Mouse (Mus musculus) kidney, postnatal 25 days (tissue): Measurements from ENCODE around the gene Rnf19b.

Experiments used
- DNase-seq, 2 experiments: peaks; one replicate each; pipeline ENCODE4 v3.0.0; 2021; ENCODE audit warnings: mixed read lengths in 2 of 2

The Rnf19b gene

GRCm38 (mm10) chr4:129034706-129035660, 23.1 kb upstream of the Rnf19b start:
- peak; percentile 79 to 90 for DNase-seq

- DNase-seq = no peak
Measured at GRCm38 (mm10) chr4:129035851-129036445, 22.1 kb upstream of the Rnf19b start.

GRCm38 (mm10) chr4:129047721-129048421, 10.2 kb upstream of the Rnf19b start:
- no peak for DNase-seq

GRCm38 (mm10) chr4:129048501-129049305, 9.4 kb upstream of the Rnf19b start:
- DNase-seq = peak; percentile 41 to 76

DNA sequence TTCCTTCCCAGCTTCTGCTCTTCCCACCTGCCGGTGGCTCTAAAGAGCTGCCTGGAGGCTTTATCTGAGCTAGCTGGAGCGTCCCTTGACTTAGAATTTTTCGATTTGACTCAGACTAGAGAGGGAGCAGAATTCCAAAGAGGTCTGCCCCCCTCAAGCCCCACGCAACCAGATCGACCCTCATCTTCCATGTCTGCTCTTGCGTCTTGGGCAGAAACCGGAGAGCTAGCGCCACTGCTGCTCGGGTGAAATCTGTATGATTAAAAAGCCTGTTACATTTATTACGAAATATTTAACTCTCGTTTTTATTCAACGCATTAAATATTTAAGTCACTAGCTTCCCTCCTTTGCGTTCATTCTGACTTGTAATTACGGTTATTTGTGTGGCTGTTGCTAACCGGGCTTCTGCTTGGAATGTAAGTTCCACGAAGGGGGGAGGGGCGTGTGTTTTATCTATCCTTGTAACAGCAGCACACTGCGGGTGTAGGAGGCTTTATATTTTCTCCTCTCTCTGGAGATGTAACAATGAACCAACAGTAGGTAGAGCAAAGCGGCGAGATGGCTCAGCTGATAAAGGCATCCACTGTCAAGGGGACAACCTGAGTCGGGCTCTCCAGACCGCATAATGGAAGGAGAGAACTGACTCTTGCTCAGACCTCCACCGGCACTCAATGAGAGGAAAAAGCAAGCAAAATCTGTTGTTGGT, 8.6 kb upstream of the Rnf19b start:
- peak in 1 of 2 experiments; percentile 33 for DNase-seq

GRCm38 (mm10) chr4:129050365-129050764, 7.7 kb upstream of the Rnf19b start:
- DNase-seq = no peak

- no peak for DNase-seq
Measured at GRCm38 (mm10) chr4:129050901-129051417, 7.1 kb upstream of the Rnf19b start.

DNA sequence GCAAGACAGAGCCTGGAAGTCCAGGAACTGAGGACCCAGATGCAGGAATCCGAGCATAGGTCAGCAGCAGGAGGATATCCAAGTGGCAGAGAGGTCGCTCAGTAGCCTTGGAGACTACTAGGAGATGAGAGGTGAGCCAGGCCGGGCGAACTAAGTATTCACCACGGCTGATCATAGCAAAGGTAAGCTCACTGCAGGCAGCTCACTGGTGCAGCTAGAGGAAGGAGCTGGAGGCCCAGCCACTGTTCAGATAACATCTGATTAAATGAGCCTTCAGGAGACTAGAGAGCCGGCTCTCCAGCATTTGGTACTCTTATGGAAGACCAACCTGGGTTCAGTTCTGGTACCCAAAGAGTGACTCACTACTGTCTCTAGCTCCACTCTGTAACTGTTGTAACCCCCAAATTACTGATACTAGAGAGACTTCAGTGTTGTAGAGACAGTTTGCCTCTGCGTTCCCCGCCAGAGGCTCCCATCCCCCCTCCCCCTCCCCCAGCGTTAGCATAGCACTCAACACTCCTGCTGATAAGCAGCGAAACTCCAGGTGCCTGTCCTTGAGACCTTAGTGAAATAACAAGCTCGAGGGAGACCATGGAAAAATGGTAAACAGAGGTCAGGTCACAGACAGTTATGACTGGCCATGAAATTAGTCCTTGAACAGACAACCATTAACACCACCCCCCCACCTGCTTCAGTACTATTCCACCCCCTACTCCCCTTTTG, 6.4 kb upstream of the Rnf19b start:
- no peak for DNase-seq

DNA sequence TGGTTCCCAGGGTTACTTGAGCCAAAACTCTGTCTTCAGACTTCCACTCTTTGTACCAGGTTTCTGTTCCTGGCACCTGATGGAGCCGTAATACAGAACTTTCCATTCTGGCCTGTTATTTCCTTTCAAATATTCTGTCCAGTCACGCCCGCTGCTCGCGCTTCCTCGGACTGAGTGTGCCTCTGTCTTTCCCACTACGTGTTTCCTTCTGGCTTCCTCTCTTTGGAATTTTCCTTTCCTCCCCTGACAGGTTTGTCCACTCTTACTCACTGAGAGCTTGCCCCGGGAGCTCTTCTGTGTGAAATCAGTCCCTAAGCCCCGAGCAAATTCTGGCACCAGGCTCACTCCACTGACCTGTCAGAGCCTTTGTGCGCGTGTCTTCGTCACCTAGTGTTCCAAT, 3.3 kb upstream of the Rnf19b start:
- peak; percentile 8 to 39 for DNase-seq

DNA sequence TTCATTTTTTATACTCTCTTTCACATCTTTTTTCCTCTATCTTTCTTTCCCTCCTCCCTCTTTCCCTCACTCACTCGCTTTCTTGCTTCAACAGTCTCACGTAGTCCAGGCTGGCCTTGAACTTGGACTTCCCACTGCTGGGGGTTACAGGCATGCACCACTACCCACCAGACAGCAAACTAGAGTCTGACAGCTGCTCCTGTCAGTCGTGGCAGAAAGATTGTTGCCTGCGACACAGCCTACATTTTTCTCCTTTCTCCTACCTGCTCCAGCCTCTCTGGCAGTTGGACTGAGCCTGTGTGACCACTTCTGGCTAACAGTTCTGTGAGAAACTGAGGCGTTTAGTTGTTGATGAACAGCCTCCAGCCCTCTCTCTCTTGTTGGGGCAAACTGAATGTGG, 2.5 kb upstream of the Rnf19b start:
- no peak for DNase-seq

- peak; percentile 96 to 97 for DNase-seq
Measured at GRCm38 (mm10) chr4:129057533-129058206, 401 bp upstream of the Rnf19b start.

DNA sequence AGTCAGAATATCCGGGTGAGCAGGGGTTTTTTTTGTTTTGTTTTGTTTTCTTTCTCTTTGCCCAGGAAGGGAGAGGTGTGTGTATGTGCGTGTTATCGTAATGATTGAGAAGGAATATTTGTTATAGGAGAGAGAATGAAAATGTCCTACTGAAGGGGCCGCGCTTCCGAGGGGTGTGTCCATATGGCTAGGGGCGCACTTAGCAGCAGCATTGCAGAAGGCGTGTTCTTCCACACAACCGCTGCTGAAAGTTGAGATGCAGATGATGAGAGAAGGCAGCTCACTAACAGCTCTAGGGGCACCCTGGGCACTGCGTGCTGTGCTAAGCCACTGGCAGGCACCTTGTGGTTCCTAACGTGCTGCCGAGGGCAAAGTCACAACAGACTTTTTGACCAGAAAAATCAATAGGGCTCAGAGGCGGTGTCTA, 1.1 kb downstream of the Rnf19b start:
- DNase-seq = peak; percentile 25 to 49

DNA sequence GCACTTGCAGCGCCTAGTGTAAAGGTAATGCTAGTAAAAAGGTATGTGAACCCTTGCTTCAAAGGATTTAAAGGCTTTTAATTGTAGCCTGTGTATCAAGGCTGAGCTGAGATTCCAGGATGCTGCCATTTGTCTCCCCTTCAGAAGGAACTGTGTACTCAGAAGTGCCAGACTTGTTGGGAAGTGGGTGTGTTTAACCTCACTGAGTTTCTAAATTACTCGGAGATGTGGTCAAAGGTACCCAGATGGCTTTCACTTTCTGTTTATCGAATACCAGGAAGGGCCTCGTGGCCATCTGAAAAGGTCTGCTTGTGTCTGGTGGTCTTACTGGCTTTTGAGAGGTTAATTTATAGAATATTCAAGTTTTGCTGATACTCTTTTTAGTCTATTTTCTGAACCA, 1.9 kb downstream of the Rnf19b start:
- DNase-seq = no peak

DNA sequence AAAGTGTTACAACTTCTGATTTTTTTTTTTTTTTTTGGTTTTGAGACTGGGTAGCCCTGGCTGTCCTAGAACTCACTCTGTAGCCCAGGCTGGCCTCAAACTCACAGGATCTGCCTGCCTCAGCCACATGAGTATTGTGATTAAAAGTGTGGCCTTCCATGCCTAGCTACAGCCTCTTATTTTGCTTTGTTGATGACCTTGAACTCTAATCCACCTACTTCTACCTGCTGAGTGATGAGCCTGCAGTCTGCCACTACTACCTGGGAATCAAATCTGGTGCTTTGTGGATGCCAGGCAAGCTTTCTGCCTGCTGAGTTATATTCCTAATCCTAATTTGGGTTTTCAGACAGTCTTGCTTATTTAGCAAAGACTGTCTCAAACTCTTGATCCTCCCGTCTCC, 3.4 kb downstream of the Rnf19b start:
- DNase-seq = no peak

GRCm38 (mm10) chr4:129062281-129063075, 4.4 kb downstream of the Rnf19b start:
- no peak for DNase-seq

DNA sequence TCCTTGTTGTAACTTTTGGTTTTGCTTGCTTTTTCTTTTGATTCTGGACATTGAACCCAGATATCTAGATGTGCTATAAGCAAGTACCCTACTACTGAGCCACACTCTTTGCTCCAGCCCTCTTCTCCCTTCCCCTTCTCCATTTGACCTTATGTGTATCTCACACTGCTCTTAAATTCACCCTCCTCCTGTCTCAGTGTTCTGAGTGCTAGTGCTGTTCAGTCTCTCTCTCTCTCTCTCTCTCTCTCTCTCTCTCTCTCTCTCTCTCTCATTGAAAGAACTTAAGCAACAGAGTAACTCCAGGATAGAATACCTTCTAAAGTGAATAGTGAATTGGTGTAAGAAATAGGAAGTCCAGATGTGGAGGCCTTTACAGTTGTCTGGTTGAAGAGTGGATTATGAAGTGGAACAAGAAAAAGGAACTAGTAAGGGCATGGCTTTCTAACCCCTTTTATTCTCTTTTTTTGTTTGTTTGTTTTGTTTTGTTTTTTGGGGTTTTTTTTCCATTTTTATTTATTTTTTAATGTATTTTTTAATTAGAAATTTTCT, 7.7 kb downstream of the Rnf19b start:
- no peak for DNase-seq

GRCm38 (mm10) chr4:129067638-129068415, 9.8 kb downstream of the Rnf19b start:
- DNase-seq = no peak

DNA sequence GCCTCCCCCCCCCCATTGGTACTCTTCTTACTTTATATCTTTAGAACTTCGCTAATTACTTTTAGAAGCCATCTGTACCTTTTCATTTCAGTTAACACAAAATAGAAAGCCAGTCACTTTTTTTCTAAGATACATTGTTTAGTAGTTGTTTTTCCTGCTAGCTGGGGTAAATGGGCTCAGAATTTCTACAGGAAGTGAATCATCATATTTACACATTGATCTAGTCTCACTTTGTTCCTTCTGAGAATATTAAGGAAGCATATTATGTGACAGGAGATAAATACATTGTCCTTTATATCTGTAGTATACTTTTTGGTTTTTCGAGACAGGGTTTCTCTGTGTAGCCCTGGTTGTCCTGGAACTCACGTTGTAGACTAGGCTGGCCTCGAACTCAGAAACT, 10.8 kb downstream of the Rnf19b start:
- no peak for DNase-seq
